Mouse (Mus musculus) spleen, adult 2 months (tissue): ENCODE results near the gene Gm3106.
"Not testable (repeated sequence)": the region's sequence is repeated elsewhere in the genome, so short reads cannot be mapped to it uniquely, and the experiment has no call there.

Experiments used
- CTCF ChIP-seq: fragments of 200-500 bp; IDR thresholded peaks from 2 replicates; pipeline ENCODE4 v1.5.1; 2011; ENCODE audit warnings: mild to moderate bottlenecking, inconsistent platforms; ENCODE audit not compliant: insufficient read depth, insufficient read length, insufficient replicate concordance; ENCODE audit errors: extremely low read depth
- POLR2A ChIP-seq: fragments of 200-500 bp; IDR thresholded peaks from 2 replicates; pipeline ENCODE4 v1.6.1; 2011; ENCODE audit warnings: low read depth, low read length, inconsistent platforms

DNA sequence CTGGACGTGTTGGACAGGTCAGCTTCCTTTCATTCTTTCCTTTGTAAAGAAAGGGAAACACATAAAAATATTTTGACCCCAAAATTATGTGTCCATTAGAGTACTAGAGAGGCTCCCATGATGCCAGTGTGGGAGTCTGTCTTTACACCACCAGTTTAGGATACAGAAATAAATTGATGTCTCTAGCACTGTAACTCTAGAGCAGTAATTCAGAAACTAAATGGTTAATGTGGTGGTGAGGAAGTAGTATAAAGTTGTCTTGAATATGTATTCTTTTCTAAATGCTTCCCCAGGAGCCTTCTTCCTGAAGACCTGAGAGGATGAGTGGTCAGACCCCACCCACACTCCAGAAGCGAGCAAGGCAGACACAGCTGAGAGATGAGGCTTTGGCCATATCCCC lies at the start of gene Gm3106:
- not testable (repeated sequence) for TF ChIP-seq POLR2A, CTCF
